Mouse (Mus musculus): ENCODE results near the gene Pgpep1.

Pgpep1 gene

DNA sequence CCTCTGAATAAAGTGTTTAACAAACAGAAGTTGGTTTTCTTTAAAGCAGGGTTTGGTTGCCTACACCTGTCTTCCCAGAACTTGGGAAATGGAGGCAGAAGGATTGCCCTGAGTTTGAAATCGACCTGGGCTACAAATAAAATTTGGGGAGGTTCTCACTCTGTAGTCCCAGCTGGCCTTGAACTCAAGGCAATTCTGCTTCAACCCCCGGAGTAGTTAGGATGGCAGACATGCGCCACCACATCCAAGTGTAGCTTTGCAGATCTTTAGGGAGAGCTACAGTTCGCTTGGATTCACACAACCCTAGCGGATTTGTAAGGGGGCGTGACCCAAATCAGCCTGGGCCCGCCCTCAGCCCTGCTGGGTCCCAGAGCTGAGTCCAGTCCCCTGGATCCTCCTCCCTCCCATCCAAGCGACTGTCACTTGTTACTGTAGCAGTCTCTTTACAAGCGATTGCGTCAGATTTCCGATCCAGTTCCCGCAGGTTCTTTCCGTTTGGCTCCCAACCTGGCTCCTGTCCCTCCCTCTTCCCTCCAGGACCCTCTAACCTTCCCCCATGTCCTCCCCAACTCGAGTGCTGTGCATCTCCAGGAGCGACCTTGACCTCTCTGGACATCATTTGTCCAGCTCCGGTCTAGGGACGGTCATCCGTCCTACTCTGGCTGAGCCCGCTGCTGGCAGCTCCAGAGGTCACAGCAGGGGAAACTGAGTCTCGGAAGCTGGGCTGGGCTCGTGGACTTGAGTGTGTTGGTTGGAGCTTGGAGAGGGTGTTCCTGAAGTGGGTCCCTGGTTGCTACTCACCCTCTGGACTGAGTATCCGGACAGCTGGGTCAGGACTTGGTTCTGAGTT lies 29.4 kb downstream of the Pgpep1 start:
- peak; percentile 84 for DNase-seq

DNA sequence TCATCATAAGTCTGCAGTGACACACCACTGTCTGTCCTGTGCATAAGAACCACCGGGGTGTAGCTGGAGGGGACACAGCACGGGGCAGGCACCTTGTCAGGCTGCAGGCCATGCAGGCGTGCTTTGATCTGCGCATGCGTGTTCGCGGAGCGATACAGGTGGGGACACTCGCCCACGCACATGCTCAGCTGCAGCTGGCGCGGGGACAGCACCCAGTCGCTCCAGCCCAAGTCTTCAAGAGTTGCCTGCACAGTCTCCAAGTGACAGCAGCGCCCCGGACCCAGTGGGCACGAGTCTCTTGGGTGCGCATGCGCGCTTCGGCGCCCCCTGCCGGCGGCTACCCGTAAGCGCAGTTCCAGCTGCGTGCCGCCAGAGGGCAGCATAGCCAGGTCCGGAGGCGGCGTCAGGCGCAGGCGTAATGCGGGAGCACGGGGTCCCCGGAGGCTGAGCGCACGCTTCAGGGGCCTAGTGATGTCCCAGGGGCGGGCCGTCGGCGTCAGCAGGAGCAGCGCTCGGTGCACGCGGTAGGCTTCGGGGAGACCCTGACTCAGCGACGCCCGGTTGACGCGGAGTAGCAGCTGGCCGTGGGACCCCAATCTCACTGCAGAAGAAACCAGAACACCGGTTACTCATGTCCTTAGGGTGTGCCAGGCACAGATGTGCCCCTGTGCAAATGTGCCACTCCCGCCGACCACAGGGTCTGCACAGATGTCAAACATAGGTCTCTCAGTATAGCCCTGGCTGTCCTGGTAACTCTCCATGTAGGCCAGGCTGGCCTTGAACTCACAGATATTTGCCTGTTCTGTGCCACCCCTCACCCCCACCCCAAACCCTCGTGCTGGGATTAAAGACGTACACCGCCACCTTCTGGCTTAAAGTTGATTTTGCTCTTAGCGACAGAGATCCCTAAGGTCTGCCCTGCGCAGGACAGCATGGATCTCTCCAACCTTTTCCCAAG lies 30.3 kb downstream of the Pgpep1 start:
- DNase-seq, result peak; percentile 85

- DNase-seq, result no peak
Observed at GRCm38 (mm10) chr8:70628986-70629490, 31.1 kb downstream of the Pgpep1 start.

DNA sequence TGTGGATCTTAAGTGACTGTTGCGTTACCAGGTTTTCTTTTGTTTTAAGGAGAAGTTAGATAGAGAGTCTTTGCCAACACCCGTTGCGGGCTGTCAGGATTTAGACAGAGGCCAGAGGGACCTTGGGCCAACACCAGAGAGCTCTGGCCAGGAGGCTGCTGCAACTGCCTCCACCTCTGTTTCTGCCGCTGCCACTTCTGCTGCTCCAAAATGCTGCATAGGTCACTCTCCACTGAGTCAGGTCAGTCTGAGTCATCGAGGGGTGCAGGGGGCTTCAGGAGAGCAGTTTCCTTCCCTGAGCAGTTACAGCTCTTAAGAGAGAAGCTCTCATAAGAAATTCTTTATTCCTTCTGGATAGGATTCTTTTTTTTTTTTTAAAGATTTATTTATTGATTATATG lies 33.1 kb downstream of the Pgpep1 start:
- no peak for DNase-seq

DNA sequence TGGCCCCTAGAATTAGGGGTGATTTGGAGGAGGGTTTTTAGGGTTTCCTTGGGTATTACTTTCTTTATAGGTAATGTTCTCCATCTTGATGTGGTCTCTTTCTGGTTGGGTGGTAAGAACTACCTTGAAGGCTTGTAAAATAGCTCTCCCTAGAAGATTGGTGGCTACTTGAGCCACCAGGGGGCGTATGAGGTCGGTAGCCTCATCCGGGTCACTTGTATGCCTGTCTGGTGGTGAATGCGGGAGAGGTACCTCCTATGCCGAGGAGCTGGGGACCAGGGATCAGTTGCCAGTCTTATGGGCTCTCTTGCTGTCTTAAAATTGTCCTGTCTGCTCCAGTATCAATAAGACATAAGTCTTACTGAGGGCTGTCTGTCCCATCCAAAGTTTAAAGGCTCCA lies 35.1 kb downstream of the Pgpep1 start:
- peak; percentile 86 for DNase-seq

GRCm38 (mm10) chr8:70622220-70622619 lies 38.0 kb downstream of the Pgpep1 start:
- DNase-seq, result no peak

DNA sequence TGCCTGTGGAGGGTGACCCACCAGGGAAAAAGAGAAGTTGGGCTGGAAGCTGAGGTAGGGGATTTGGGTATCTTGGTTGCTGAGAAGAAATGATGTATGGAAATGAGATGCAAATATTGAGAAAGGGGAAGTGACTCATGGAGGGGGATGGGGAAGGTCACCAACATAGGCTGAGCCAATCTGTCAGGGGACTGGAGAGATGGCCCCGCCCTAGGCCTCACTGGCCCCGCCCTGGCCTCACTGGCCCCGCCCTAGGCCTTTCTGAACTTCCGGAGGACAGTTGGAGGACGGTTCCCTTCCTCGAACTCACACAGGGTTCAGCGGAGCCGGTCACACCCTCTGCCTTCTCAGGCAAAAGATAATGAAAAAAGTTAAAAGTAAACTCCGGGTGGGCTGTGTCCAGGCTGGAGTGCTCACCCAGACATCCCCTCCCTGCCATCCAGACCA lies 41.3 kb downstream of the Pgpep1 start:
- DNase-seq, result peak; percentile 86

- DNase-seq, result no peak
Observed at GRCm38 (mm10) chr8:70617985-70618384, 42.2 kb downstream of the Pgpep1 start.

- DNase-seq, result peak; percentile 46
Observed at GRCm38 (mm10) chr8:70616645-70617044, 43.5 kb downstream of the Pgpep1 start.

GRCm38 (mm10) chr8:70615894-70616293 lies 44.3 kb downstream of the Pgpep1 start, which contains the start of gene Lrrc25:
Gene Lrrc25 (plus strand): TSS chr8:70616155.
- peak; percentile 43 for DNase-seq

DNA sequence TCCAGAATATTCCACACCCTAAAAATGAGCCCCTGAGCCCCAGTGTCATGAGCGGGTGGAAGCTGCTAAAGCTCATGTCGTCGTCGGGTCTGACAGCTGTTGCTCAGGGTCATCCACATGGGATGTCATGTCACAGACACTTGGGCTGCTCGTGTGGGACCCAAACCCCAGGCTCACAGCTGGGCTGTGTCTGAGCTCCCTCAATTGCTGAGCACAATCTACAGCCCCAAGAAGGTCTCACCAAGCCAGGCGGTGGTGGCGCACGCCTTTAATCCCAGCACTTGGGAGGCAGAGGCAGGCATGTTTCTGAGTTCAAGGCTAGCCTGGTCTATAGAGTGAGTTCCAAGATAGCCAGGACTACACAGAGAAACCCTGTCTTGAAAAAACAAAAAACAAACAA lies 44.9 kb downstream of the Pgpep1 start:
- no peak for DNase-seq

DNA sequence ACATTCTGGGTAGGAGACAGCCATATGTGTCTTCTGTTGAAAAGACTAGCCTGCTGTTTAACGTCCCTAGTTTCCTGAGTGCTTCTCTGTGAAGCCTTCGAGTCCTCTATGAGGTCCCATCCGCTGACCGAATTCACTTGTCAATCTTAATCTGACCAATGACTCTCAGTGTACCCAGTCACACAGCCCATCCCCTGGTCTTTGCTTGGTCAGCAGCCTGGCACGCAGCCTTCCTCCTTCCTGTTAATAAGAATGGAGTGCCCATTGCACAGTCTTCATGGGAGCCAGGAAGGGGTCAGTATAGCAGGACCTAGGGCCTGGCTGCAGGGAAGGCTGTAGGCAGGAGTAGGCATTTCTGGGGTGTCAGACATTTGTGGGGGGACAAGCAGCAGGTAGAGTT lies 45.7 kb downstream of the Pgpep1 start:
- peak; percentile 59 for DNase-seq

- no peak for DNase-seq
Observed at GRCm38 (mm10) chr8:70613763-70614162, 46.4 kb downstream of the Pgpep1 start.

DNA sequence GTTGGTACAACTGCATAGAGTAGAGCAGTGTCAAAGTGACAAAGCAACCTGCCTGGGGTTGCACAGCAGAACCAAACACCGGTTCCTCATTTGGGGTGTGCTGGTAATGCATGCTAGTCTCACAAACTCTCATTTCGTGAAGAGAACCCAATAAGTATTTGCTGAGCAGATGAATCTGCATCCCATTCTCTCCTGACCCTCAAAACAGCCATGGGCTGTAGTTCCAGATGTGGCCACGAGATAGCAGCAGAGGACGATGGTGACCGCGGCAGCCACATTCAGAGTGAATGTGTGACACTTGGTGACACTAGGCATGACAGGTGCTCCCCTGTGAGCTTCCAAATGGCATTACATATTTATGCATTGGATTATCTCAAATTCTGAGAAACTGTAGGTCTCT lies 48.3 kb downstream of the Pgpep1 start:
- peak; percentile 95 for DNase-seq

GRCm38 (mm10) chr8:70610796-70611771 lies 49.1 kb downstream of the Pgpep1 start:
- DNase-seq, result peak; percentile 84

GRCm38 (mm10) chr8:70609849-70610795 lies 50.1 kb downstream of the Pgpep1 start:
- peak; percentile 98 for DNase-seq

DNA sequence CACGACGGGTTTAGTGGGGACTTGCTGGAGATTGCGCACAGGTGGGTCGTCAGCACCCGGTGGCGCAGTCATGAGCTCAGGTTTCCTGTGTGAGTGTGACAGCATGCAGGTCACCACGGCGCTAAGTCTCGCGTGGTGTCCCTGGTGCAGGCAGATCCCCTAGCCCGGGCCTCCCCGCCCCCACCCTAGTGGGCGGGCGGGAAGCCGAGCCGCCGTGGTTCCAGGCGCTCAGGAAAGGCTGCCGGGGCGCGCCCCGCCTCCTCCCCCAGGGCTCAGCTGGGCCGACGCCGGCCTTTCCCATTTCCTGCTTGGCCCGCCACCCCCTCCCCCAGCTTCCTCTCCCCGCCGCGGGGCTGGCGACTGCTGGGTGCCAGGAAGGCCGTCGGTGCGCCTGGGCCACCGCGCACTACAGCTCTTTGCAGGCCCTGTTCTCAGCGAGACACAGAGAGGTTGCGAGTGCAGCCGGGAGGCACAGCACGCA lies 50.8 kb downstream of the Pgpep1 start:
- peak; percentile 94 for DNase-seq

DNA sequence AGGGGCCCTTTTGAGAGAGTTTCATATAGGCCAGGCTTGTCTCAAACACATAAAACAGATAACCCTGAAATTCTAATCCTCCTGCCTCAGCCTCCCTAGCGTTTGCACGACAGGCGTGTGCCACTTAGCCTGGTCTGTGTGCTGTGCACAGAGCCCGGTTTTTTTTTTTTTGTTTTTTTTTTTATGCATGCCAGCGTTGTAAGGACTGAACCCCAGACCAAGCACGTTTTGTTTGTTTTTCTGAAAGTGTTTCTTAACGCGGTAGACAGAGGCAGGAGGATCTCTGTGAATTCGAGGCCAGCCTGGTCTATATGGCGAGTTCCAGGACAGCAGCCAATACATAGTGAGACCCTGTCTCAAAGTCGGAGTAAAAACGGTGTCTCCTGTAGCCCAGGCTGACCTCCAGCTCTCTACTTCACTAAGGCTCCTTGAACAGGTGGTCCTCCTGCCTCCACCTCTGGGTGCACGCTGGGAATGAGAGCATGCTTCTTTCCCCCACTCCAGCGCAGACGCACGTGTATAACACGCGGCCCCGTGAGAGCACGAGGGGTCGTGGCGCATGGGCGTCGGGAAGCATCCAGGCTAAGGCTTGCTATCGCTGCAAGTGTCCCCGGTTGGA lies 51.3 kb downstream of the Pgpep1 start, which contains the start of gene Ssbp4:
Gene Ssbp4 (minus strand): TSS at position 124 of the 619 bp plus-strand sequence.
- DNase-seq, result no peak

DNA sequence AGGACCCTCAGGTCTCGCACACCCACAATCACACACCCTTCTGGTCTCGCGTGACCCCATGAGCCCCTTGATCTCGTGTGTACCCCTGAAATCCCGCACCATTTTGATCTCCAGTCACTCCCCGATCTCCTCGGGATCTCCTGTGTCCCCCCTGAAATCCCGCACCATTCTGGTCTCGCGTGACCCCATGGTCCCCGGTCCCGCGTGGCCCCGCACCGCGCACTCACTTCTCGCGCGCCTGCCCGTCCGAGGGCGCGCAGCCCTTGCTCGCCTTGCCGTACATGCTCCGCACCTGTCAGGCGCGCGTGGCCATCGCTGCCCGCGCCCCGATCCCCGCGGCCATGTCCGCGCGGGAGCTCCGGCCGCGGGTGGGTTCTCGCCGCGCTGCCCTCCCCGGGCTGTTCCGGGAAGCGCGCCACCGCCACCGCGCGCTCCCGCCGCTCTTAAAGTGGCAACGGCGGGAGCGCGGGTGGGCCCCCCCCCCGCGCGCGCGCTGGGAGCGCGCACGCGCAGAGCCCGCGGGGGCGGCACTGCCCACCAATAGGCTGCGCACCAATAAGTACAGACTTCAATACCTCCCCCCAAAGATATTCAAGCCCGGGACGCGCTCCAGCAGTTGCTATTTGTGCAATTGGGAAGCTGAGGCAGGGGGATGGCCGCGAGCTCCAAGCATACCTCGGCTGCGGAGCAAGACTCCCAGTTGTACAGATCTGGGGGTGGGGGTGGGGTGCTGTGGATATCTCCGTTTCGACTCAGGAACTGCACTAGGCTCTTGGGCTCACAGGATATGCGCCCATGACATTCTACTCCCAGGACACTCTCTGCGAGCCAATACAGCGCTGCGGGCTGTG lies 52.1 kb downstream of the Pgpep1 start:
- peak; percentile 57 for DNase-seq
